Mouse (Mus musculus): ENCODE results near the gene Srbd1.

Gene Srbd1

DNA sequence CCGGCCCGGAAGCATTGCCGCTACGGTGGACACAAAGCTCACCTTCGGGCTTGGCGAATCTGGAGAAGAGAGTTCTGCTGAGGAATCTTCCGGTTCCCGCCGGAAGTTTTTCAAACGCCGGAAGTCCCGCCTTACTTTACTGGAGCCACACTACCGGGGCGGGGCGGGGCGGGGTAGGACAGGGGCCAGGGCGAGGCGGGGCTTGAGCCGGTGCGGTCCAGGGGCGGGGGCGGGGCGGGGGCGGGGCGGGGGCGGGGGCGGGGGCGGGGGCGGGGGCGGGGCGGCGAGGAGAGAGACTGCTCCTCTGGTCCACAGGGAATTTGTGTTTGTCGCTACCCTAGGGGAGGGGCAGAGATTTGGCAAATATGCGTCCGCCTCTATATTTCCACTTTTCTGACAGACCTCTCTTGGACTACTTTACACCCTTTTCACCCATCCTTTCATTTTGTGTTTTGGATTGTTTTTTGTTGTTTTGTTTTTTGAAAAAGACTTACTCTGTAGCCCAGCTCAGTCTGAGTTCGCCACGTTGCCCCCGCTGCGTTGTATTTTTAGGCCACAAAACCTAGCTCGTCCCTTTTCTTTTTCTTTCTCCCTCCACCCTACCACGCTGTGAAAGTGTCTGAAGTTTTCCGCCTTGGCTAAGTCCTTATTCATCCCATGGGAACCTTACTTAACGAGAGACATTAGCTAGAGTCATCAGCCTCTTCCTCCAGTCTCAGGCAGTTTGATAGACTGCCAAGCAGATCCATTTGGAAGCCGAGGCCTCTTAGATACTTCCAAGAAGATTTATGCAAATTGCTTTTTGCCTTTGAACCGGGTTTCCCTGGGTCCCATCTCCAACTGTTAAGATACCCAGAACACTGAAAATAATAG, at the start of gene Srbd1:
Gene Srbd1, minus strand, starts transcription at position 97 of the 873 bp plus-strand sequence.
- DNase-seq: peak; percentile 88

DNA sequence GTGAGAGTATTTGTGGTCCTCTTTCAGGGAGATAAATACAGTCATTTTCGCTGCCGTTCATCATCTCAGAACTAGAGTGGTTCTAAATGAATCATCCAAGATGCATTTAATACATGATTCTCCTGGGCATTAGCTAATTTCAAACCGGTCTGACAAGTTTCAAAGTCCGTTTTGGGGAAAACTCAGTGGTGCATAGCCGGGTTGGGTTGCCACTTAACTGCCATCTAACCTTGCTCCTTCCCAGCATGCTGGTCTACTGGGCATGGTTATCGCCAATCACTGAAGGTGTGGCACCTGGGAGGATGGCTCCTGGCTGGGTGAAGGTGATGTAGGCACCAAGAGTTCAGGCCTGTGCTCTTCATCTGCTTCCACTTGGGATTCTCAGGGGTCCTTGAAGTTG, 49.0 kb upstream of the Srbd1 start:
- no peak for DNase-seq

DNA sequence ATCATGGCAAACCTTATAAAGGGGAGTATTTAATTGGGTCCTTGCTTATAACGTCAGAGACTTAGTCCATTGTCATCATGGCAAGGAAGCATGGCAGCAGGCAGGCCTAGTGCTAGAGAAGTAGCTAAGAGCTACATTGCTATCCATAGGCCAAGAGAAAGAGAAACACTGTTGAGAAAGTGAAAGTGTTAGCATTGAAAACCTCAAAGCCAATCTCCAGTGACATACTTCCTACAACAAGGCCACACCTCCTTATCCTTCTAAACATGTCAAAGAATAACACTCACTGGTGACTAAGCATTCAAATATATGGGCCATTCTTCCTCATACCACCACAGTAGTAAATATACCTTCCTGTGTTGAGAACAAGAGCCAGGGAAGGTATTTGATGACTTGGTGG, 42.8 kb upstream of the Srbd1 start:
- no peak for DNase-seq

DNA sequence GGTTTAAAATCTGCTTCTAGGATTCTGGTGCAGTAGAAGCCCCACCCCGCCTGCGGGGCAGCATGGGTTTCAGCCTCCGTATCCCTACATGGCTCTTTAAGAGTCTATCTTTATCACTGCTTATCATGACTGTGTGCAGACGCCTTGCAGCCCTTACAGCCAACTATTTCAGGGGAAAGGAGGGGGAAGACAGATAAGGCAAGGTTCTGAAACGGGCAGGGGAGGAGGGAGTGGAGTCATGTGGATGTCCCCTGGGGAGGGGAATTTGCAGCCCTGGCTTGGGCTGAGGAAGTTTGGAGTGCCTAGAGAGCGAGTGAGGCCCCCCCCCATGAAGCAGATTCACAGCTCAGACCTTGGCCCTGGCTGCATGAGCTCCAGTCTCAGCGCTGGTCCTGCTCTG, 40.6 kb upstream of the Srbd1 start:
- DNase-seq: no peak

DNA sequence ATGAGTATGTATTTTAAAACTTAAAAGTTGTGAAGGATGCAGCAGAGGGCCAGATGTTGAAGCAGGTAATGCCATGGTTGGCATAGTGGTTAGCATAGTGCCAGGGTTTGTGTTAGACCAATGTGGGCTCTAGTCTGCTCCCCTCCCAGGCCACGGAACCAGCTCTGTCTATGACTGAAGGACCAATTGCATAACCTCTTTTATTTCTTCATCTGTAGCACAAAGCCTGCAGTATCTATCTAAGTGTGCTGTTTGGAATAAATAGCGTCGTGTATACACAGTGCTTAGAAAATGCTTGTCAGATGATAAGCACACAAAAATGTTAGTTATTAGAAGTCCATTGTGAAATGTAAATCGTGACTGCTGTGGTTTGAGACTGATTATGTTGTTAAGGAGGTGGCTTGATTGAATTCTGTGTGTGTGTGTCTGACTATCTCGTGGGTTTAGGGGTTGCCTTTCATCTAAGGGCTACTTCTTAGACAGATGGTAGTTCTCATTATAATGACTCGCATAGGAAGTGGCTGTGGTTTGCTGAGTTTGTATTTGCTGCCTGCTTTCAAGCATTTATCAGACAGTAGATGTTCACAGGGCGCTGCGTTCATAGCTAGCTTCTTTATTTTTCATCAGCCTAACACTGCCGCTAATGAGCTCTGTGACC, 39.7 kb upstream of the Srbd1 start:
- no peak for DNase-seq

DNA sequence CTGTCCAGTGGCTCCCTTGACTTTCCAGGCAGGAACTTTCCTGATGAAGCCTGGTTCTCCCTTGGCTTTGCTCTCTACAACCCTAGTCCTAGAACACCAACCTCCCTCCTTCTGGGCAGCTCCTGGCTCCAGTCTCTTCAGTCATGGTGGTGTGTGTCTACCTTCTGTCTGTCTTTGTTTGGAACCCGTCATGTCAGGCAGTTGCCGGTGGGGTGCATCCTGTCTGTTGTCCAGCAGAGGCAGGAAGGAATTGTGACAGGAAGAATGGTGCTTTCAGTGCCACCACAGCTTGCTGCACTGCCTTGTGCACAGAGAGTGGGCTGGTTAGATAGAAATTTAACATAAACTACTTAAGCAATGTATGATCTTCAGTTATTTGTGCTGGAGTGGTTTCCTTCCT, 38.8 kb upstream of the Srbd1 start:
- DNase-seq: no peak

DNA sequence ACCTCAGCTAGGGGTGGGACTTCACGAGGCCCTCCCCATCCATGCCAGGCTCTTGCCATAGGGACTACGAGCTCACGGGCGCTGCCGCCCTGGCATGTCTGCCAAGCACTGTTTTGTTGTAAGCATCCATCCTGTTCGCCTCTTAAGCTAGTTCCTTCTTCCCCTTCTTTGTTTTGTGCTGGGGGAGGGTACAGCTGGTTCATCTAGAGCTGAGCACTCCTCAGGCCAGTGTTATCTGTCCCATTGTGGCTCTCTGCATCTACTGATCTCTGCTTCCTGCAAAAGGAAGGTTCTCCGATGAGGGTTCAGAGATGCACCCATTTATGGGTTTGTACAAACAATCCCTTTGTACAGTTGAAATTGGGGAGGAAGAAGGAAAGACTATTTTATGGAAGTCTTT, 31.7 kb upstream of the Srbd1 start:
- DNase-seq: no peak

DNA sequence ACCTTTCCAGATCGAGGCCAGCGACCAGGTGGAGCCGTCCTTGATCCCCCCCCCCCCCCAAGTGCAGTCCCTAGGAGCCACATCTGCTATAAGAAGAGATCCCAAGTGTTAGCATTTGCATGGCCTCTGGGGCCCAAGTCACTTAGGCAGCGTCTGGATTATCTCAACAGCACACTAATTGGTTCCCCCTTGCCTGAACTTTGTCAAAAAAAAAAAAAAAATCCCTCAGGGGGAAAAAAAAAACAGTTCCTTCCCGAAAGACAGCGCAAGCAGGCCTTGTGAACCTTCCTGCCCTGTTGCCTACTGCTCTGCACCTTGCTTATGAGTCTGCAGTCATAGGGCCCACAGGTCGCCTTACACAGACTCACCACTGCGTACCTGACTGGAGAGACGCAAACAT, 30.5 kb upstream of the Srbd1 start:
- no peak for DNase-seq

DNA sequence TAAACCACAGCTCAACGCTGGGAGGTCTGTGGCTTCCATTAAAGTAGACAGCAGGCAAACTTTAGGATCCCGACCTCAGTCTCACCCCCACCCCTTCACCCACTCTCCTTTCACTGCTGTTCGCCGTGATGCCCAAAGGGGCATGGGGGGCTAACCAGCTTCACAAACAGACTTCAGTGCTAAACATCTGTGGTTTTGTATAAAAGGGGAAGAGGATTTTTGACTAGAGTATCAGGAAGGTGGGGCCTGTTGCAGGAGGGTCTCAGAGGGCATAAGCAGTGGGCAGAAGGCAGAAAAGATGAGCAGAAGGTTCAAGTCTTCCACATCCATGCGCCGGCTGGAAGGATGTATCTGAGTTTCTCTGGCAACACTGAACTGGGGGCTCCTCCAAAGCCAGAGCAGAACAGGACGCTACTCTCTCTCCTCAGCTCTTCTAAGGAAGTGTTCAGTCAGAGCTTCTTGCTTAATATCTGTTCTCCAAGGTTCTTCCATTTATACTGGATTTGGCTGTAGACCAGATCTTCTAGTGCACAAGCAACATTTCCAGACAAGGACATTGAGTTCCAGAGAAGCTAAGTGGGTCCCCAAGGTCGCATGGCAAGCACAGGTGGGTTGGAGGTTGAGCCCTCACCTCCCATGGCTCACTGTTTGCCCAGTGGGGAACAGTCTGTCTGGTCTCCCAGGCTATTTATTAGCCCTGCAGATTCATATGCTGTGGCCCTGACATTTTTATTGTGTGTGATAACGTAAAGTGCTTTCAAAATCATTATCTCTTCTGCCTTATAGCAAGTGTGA, 25.4 kb upstream of the Srbd1 start:
- no peak for DNase-seq

DNA sequence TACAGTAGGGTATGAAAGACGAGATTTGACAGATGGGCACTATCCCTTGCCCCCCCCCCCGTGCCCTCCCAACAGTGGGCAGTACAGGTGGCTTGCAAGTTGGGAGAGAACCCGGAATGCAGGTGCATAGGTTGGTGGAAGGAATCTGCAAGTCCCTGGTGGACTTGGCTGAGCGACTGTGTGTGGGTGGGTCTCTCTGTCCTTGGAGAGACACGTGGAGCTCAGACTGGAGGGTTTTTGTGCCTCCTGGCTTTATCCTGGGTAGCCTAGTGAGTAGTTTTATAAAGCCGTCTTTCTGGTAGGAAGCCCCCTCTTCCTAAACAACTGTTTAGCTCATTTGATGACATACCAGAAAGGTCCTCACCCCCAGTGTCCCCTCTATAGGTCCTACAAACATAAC, 24.1 kb upstream of the Srbd1 start:
- DNase-seq: no peak

DNA sequence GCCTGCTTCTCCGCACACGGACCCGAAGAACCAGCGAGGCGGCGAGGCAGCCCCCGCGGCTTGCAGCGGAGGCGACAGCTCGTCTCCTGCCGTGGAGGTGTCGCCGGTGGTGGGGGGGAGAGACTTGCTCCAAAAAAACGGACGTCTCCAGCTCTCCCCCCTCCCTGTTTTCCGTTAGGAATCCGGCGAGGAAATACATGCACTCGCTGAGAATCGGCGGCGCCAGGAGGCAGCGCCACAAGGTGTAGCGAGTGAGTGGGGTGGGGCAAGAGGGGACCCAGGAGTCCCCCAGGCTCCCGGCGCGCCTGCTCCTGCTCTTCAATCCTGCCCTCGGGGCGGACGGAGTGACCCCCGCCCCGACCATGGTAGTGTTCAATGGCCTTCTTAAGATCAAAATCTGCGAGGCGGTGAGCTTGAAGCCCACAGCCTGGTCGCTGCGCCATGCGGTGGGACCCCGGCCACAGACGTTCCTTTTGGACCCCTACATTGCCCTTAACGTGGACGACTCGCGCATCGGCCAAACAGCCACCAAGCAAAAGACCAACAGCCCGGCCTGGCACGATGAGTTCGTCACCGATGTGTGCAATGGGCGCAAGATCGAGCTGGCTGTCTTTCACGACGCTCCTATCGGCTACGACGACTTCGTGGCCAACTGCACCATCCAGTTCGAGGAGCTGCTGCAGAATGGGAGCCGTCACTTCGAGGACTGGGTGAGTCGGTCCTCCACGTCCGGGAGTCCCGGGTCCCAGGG, 23.4 kb upstream of the Srbd1 start:
- peak; percentile 56 for DNase-seq

DNA sequence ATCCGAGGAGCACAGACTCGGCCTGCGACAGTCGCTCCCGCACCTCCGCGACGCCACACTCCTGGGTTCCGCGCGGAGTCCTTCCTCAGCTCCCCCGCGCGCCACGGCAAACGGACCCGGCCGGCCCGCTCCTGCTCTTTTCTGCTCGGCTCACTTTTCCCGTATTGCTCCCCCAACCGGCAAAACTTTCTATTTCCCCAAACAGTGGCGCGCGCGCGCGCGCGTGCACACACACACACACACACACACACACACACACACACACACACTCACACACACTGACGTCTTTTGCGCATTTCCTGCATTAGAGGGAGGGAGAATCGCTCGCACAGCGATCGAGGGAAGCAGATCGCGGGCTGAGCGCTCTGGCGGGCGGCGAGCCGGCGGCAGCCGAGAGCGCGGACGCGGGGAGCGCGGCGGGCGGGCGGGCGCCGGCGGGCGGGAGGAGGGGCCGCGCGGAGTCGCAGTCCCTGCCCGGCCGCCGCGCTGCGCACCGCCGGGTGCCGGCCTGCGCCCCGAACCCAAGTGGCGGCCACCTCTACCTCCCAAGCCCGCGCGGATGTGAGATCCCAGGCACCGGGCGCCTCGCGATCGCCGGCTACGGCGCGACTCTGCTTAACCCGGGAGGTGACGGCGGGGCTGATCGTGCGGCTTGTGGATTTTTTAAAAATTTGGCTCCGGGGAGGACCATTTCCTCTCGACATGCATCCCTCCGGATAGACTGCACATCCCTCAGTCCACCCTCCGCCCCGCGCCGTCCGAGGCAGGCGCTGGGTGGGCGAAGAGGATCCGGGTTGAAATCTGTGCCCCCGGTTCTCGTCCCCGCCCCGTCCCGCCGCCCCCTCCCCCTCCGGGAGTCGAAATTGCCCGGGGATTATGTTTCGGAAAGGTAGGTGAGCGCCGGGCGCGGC, 22.6 kb upstream of the Srbd1 start, which contains the start of gene Prkce:
Gene Prkce, plus strand, starts transcription at position 466 of the 911 bp plus-strand sequence.
- DNase-seq: peak; percentile 75

DNA sequence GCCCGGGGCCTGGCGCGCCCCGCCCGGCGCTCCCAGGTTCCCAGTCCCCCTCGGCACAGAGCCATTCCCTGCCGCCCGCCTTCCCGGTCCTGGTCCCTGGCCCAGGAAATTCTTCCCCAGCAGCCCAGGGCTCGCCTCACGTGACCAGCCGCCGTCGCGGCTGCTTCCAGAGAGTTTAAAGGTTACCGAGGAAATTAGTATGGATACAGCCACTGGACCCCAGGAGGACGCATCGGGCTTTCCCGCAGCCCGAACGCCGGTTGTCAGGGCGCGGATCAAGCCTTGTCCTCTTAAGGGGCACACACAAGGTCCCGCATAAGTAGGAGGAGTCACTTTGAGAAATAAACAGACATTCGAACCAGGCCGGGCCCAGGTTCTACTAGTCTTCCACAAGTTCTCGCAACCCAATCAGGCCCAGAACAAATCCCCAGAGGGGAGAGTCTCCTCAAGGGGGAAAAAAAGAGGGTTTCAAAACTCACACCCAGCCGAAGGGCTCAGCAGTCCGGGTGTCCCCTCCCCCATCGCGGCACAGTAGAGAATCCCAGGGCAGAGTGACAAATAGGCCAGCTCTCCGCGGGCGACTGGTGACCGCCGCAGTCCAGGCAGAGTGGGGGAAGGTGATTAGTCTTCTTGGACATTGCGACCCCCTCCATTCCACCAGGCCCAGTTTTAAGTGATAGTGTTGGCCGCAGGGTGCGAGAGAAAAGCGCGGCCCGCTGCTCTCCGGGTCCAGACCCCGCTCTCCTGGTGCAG, 21.8 kb upstream of the Srbd1 start:
- peak; percentile 77 for DNase-seq

DNA sequence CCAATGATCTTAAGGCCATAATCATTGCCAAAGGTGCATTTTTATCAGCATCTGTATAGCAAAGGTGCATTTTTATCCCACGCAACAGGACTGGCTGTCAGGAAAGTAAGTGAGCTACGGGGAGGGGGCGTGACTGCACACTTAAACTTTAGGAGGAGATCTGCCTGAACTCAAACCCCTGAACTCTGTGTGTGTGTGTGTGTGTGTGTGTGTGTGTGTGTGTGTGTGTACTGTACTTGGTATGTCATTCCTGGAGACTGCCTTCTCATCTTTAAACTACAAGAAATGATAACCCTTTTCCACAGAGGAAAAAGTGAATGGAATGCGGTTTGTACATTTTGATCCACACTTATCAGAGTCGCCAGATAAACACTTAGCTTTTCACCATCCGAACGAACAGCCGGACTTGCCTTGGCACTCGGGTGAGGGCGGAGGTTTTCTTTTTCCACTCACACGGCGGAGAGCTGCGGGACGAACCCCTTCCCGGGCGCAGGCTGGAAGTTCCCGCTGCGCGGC, 21.1 kb upstream of the Srbd1 start:
- DNase-seq: no peak

DNA sequence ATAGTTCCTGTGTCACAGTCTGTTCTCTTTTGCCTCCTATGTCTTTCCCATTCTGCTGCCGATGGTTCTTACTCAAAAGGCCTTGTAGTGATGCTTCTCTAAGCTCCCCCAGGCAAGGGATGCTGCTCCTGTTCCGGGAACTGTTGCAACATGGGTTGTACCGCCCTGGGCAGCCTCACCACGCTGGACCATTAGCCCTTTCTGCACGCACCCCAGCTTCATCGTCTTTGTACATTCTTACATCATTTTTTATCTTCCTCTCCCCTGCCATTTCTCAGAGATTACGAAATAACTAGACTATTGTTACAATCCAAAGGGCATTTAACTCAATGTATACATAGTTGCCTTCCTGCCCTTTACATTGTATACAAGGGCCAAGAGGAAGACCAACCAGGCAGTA, 19.4 kb upstream of the Srbd1 start:
- DNase-seq: no peak

DNA sequence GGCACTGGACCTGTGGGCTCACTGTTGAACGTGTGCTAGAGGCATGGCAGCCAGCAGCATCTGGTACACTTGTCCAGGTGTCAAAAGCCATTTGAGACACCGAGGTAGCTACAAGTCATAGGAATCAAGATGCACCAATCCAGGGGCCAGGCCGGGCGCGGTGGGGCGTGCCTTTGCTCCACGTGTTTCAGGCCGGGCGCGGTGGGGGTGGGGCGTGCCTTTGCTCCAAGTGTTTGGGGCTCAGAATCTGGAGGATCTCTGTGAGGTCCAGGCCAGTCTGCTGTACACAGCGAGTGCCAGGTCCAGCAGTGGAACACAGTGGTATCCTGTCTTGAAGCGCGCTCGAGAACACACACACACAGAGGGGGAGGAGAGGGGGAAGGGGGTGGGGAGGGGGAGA, 17.7 kb upstream of the Srbd1 start:
- DNase-seq: no peak

DNA sequence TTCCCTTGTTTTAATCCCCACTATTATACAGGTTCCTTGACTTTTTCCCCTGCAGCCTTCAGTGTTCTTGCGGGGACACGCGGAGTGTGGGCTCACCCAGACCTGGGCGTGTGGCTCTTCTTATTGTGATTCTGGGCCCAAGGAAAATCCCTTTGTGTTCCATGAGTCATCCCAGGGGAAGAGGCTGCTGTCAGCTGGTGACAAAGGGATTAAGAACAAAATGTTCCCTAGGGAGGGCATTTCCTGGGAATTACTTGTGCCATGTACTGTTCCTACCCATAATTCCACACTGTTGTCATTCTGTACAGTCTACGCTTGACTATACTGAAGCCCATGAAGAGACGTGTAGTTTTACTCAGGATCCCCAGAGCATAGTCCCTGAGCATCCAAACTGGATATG, 12.0 kb upstream of the Srbd1 start:
- no peak for DNase-seq

DNA sequence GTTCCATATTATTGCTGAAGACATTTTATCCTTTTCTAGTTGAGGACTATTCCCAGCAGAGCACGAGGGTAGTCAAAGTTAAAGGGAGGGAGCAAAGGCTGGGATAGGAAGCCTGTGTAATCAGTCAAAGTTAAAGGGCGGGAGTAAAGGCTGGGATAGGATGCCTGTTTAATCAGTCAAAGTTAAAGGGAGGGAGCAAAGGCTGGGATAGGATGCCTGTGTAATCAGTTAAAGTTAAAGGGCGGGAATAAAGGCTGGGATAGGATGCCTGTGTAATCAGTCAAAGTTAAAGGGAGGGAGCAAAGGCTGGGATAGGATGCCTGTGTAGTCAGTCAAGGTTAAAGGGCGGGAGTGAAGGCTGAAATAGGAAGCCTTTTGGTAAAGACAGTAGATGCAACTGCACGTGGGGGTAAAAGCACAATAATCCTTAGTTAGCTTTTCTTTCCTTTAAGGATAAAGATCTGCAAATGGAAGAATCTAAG, 5.9 kb upstream of the Srbd1 start:
- no peak for DNase-seq

DNA sequence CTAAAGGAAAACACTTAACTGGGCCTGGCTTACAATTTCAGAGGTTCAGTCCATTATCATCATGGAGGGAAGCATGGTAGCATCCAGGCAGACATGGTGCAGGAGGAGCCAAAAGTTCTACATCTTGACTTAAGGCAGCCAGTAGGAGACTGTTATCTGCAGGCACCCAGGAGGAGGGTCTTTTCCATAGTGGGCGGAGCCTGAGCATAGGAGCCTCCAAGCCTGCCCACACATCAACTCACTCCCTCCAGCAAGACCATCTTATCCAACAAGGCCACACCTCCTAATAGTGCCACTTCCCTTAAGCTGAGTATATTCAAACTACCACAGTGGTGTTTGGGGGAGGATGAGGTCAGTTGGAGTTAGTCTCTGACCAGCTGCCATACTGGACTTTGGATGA, 4.8 kb upstream of the Srbd1 start:
- DNase-seq: no peak

DNA sequence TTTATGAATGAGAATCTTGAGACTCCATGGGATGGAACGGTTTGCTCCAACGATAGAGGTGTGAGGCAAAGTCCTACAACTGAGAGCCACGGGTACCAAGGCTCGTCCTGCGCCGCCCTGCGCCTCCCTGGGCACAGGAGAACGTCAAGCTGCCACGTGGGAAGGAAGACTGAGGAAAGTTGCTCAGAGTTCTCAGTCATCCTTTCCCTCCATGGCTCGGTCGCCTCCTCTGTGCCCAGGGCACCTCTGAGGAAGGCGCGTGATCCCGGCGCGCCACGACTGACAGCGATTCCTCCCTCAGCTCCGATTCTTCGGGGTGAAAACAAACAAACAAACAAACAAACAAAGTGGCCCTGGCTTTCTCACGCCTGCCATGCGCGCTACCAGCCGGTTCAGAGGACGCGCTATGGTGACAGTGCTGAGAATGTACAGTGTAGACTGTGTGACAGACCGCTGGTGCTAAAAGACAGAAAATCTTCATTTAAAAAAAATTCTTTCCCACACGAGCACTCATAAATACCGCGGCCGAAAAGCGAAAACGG, 367 bp downstream of the Srbd1 start:
- no peak for DNase-seq

All from cerebellum, adult 11 months (tissue).